Mouse (Mus musculus) thymus, postnatal 14 days (tissue): ENCODE data around the gene Qser1.

Experiments
- DNase-seq: peaks from one replicate; pipeline ENCODE4 v3.0.0; 2021

Gene Qser1

DNA sequence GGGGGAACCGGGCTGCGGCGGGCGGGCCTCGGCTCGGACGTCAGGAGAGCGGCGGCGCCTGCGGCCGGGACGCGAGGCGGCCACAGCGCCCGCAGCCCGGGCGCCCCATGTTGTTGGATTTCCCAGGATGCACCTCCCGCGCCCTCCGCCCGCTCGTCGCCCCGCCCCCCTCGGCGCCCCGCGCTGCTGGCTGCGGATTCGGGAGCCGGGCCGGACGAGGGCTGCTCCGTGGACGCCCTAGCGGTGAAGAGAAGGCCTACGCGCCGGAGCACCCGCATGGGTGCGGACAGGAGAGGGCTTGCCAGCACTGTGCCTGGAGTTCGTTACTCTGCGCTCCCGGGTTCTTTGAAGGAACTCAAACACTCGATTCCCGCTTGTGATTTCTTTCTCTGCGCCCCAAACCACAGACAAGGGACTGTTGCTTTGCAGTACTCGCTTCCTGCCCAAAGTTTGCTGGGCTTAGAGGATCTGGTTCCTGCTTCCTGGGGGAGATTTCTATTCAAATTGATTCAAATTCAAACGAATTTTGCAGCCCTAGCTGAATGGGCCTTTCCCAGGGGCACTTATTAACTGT lies 393 bp upstream of the Qser1 start:
- DNase-seq: peak; percentile 89

DNA sequence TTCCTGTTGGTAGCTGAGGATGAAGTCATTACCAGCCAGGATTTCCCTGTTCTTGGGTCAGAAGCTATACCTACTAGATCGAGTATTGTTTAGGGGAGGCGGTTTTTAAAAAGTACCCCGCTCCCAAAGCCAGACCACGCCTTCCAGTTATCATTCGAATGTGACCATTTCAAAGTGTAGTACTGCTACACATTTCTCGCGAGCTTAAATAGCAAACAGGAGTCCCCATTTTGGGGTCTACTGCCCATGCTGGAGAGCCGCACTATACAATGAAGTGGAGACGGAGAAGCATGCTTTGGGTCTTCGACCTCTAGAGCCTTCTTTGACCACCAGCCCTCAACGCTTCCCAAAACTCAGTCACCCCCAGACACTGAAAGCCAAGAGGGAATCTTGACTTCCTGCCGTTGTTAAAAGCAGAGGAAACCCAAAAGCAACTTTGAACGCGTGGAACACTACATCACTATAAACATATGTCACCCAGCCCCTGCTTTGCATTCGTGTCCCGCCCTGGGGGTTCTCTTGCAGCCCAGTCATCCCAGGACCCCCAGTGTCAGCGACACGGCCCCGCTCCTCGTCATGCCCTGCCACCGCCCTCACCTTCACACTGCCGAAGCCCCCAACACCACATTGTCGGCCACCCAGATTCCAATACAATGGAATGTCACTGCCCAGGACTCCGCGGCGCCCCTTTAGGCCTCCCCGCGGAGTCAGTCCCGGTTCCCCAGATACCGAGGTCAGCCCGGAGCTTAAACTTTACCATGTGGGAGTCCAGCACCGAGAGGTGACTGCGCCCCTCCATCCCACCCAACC lies 794 bp downstream of the Qser1 start:
- peak; percentile 48 for DNase-seq

DNA sequence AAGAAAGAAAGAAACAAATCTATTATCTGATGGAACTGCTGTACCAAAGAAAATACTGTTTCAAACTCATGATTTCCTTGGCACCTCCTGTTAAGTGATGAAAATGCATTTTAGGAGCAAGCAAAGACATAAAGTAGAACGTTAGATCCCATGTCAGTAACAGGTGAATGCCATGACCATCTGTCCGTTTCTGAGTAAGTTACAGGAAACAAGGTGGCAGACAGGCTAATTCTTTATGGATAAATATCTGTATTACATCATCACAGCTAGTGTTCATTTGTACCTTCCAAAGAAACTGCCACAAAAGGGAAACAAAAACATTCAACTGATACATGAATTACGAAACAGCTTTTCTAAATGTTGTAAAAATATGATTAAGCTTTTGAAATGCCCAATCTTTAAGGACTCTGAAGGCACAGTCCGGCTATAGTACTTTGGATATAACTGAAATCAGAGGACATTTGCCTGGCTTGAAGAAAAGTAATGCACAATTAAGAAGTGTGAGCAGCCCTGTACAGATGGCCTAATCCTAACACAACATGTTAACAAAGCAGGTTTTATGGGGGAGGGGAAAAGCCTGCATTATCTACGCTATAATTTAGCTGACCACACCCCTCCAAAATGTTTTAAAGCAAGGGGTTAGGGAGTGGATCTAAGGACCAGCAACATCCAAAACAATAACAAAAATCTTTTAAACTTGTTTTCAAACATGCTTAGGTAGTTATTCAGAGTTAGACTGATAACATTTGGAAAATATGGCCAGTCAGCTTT lies 2.2 kb downstream of the Qser1 start:
- no peak for DNase-seq

DNA sequence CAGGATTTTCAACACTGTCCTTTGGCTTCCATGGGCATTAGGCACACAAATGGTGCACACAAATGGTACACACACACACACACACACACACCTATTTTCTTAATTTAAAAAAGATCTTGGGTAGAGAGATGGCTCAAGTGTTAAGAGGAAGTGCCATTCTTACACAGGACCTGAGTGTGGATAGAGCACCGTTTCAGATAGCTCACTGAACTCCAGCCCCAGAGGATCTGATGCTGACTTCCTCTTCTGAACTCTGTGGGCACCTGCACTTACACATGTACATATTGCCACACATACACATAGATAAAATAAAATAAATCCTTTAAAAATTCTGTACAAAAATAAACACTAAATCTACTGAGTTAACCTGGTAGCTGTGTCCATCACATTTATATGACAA lies 11.1 kb downstream of the Qser1 start:
- DNase-seq: no peak

DNA sequence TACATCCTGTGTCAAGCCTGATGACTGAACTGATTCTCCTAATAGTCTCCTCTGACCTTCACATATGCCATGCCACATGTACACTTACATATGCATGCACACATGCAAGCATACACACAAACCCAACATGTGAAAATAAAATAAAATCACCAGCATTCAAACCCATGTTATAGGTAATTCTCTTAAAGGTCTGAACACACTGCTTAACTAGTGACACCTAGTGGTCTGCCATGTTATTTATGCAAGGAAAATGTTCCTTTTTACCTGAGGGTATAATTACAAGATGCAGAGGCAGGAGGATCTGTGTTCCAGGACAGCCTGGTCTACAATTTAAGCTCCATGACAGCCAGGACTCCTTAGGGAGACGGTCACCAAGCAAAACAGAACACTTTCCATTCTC lies 41.8 kb downstream of the Qser1 start:
- DNase-seq: peak; percentile 18

DNA sequence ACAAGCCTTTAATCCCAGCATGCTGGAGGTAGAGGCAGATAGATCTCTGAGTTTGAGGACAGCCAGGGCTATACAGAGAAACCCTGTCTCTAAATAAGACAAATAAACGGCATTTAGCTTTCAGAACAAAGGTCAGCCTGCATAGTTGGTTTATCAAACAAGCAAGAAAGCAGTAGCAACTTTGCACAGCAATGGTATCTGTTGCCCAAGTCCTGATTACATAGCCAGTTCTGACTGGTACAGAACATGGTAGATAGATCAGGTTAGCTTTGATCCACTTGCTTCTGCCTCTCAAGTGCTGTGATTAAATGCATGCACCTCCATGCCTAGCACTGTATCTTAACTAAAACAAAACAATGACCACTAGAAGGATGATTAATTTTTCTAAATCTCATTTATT lies 47.9 kb downstream of the Qser1 start:
- no peak for DNase-seq

DNA sequence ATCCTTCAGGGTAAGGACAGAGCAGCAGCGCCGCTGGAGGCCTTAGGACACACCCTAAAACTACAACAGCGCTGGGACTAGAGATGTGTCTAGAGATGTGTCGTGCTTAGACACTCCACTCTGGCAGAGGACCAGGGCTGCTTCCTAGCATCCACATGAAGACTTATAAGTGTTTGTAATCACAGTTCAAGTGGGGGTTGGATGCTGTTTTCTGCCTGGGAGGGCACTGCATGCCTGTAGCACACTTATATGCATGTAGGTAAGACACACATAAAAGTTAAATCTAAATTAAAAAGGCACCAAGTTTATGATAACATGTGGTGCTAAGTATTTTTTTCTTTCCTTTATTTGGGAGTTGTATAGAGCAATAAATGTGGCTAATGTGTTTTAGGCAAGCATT lies 52.5 kb downstream of the Qser1 start:
- no peak for DNase-seq

DNA sequence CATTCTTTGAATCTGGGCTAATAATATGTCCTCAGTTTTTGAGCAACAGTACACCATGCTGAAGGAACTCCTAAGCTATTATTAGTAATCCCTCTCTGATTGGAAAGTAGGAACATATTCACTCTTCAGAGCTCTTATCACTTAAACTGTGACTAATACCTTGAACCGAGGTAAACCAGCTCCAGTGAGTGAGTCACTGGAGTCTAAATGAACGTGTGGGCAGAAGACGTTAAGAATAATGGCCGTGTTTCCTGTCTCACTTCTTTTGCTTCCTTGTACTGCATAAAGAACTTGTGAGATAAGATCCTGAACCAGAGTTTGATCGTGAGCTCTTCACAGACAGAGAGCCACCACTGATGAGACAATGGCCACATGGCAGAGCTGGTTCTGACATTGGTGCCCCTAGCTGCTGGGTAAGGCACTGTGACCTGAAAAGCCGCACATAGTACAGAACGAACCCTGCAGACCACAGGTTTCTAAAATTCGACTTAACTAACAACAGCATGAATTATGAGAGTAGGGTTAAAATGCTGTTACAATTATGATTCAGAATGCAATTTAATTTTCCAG lies 53.3 kb downstream of the Qser1 start:
- no peak for DNase-seq

DNA sequence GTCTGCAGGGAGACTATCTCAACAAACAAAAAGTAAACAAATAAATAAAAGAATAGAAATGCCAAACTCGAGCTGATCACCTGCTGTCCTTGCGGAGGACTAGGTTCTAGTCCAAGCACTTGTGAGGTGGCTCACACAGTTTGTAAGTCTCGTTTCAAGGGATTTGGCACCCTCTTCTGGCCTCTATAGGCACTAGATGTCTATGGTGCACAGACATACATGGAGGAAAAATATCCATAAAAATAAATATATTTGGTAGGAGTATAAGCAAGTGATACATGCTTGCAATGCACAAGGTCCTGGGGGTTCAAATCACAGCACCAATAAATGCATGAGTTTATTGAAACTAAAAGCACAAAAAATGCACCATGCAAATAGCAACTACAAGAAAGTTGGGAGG lies 65.9 kb downstream of the Qser1 start:
- peak; percentile 29 for DNase-seq

DNA sequence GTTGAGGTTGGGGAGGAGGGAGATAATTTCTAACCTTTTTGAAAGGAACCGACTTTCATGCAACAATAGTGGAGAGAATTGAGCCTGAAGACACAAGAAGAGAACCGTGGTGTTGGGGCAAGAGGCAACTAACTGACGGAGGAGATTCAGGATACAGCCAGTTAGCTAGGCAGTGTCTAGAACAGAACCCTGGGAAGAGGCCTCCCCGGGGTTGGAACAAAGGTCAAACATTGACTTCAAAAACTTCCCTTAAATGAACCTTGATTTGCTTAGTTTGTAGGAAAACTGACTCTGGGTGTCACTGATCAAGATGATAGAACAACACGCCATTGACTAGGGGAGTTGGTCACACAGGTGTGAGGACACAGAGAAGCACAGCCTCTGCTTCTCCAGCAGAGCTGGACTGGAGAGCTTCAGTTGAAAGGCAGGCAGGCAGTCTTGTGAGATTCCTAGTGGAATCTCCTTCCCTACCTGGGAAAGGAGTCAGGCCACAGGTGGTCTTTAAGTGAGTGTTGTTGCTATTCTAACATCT lies 67.8 kb downstream of the Qser1 start:
- DNase-seq: no peak

DNA sequence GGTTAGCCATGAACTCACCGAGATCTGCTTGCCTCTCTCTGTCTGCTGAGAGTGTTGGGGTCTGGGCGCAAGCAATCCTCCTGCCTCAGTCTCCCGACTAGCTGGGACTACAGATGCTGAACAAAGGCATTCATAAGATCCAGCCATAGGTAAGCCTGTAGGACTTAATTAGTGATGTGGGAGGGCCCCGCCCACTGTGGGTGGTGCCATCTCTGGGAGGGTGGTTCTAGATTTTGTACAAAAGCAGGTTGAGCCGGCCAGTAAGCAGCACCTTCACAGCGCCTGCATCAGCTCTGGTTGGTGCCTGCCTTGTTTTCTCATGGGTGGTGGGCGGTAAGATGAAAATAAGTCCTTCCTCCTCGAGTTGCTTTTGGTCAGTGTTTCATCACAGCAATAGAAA lies 70.3 kb downstream of the Qser1 start:
- DNase-seq: no peak

DNA sequence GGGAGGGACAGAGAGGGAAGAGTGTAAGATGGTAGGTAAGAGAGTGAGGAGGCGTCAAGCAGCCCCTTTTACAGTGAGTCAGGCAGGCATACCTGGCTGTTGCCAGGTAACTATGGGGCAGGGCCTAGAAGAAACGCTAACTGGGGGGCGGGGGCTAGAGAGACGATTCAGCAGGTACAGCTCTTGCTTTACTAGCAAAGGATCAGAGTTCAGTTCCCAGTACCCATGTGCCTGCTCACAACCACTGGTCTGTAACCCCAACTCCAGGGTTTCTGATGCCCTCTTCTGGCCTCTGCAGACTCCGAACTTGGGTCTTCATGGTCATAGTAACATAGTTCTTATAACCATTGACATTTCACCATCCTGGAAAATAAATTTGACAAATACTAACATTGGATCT lies 72.6 kb downstream of the Qser1 start:
- DNase-seq: no peak

DNA sequence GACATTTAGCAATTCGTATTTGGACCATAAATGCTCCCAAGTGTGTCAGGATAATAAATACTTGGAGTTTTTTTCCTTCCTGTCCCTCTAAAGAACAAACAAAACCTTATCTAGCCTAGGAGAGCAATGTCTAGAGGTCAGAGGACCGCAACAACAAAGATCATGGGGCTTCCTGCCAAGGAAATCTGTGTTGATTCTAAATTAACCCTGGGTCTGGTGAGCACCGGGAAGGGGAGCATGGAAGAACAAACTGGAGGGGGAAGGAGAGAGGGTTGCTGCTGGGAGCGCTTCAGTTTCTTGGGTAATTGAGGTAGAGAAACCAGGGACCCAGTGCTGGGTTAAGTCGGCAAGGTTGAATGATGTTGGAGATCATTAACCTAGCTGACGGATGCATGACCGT lies 73.4 kb downstream of the Qser1 start:
- DNase-seq: no peak

DNA sequence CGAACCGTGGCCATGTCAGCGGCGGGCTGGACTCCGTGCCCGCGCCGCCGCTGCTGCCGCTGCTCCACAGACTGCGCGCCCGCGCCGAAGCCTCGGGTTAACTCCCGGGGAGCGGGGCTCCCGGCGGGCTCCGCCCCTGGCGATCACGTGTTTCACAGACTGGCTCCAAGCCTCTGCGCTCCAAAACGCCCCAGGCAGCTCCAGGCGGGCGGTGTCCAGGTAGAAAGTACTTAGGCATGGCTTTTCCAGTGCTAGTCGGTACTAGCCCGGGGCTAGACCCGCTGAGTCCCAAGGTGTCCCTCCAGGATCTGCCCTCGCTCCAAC lies 73.9 kb downstream of the Qser1 start, which contains the start of gene Depdc7:
Gene Depdc7 (minus strand): TSS at position 138 of the 324 bp plus-strand sequence.
- DNase-seq: peak; percentile 92

DNA sequence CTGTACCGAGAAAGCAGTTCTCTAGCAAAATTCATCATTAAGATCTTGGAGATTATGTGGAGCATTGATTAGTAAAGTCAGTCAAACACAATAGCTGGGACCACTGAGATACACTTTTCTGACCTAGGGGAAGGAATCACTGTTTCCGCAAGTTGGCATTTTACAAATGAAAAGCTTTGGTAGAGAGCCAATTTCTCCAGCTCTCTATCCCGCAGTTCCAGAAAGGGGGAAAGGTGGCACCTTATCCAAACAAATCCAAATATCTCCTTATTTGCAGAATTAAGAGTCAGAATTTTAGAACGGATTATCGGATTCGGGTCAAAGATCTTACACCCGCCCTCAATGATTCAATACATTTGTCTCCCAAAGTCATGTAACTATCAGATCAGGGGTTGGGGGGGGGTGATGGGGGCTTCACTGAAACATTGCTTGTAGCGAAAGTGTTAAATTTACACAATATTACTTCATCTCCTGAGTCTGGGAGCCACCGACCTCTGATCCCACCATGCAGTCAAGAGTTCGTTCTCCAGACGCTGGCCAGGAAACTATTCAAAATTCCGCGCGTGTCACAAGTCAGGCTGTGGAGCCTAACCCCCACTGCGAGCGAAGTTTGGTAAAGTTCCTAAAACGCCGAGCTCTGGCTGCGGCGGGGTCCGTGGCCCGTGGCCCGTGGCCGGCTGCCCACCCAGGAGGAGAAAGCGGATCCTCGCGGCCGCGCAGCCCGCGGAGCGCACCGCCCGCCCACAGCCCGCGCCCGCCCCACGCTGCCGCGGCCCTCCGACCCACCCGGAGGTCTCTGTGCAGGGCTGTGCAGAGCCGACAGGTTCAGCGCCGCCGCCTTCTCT lies 74.4 kb downstream of the Qser1 start:
- DNase-seq: no peak

DNA sequence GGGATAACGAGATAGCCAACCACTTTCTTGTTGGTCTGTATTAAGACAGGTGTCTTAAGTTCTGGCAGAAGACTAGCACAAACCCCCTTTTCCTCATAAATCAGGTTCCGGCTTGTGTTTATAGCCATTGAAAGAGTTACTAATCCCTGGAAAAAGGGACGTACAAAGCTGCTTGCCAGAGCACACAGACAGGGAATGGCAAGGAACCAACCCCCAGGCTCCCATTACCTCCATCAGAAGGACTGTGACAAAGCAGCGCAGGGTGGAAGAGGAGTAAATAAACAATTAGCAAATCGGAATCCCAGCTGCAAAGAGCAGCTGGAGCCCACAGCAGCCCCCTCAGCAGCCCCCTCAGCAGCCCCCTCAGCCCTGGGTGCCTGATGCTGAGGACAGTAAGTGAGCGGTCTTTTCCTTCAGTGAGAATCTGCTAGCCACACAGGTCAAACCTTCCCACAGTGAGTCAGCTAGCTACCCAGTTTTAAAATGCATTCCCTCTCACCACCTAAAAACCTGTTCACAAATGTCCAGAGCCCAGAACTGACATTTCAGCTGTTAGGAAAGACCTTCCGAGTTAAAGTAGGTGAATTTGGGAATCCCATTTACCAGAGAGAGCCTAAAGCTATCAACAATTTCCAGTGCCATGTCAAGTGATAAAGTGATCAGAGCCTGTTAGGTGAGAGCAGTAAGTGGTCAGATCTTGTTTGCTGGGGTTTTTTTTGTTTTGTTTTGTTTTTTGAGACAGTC lies 75.4 kb downstream of the Qser1 start:
- no peak for DNase-seq

DNA sequence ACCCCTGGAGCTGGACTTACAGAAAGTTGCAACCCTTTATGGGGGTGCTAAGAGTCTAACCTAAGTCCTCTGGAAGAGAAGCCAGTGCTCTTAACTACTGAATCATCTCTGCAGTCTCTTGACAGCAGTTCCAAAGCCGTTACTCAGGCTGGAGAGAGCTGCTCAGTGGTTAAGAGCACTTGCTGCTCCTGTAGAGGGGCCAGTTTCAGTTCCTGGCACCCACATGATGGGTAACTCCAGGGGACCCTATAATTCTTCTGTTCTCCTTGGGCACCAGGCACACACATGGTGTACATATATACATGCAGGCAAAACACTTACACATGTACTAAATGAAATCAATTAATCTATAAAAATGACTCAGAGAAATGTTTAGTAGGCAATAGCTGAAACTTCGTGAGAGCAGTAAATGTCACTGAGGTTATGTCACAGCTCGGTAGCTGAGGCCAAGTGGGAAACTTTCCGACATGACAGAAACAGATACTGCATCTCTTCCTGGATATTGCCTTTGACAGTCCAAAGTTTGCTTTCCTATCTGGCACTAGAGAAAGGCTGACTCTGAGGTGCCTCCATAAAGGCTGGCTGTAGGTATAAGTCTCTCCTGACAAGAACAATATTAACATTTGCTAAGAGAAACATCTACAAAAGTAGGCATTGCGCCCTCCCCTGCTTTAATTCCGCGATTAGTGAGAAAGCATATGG lies 76.2 kb downstream of the Qser1 start:
- DNase-seq: no peak

DNA sequence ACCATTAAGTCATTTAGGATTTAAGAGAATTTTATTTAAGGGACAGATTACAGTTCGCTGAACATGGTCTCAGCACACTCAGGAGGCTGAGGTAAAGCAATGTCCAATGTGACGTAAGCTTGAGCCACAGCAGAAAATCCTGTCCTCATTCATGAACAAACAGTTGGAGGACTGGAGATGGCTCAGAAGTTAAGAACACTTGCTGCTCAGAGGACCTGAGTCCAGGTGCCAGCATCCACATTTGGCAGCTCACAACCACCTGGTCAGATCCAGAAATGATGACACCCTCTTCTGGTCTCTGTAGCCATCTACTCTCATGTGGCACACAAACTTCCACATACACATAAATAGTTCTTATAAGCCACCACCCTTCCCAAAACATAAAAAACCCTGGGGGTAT lies 76.9 kb downstream of the Qser1 start:
- DNase-seq: no peak

DNA sequence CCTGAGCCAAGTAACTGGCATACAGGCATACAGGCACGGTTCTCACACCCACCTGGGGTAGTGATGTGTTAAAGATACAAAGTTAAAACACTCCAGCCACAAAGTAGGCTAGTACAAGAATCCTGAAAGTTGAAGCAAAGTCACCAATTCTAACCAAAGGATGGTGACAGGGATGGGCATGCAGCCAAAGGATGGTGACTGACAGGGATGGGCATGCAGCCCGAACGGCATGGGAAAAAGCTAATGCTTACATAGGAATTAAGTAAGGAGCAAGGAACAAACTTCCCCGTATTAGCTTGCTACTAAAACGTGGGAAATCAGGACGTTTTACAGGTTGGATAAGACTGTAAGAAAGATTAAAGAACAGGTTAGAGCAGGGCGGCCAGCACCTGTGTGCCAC lies 80.3 kb downstream of the Qser1 start:
- no peak for DNase-seq

DNA sequence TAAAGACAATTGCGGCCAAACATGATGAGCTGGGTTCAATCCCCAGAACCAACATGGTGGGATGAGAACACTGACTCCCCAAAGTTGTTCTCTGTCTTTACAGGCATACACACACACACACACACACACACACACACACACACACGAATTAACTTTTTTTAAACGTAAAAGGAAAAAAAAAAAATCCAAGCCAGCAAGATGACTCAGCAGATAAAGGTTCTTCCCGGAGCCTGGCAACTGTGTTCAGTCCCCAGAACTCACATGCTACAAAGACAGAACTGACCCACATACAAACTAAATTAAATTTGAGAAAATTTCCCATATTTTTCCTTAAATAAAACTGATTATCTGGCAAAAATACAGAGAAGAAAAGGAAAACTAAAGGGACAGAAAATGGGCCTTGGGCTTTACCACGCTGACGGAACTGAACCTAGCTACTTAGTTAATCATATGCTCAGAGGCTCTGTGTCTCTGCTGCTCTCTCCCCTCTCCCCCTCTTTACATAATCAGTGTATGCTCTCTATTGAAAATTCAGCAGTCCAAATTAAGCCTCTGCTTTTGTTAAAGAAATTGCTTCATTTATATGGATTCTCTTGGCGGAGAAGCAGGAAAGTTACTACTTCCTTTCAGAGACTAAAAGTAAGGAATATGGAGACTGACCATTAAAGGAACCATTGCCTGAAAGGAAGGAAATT lies 83.9 kb downstream of the Qser1 start:
- no peak for DNase-seq

DNA sequence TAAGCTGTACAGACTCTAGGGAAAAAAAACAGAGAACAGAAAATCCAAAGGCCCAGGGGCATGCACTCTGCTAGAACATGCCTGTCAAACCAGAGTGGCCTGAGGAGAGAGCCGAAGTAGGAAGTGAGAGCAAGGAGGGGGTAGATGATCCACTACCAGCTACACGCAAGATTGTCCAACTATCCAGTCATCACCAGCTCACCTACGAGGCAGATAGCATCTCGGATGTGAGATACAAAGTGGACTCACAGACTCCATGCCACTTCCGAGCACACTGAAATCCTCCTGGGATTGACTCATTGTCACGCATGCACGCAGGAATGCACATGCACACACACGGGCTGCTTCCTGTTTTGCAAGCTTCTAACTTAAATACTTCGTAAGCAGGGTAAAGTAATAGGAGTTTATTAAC lies 84.5 kb downstream of the Qser1 start:
- no peak for DNase-seq
